Mouse (Mus musculus): ENCODE data around the gene Kcnip1. TPM values are rescaled to one million over a fixed set of nuclear protein-coding genes. Genes with fewer than 3 reads are reported as not detected.

Kcnip1 gene
- total RNA-seq, 2 experiments from 2014 or later = not detected

DNA sequence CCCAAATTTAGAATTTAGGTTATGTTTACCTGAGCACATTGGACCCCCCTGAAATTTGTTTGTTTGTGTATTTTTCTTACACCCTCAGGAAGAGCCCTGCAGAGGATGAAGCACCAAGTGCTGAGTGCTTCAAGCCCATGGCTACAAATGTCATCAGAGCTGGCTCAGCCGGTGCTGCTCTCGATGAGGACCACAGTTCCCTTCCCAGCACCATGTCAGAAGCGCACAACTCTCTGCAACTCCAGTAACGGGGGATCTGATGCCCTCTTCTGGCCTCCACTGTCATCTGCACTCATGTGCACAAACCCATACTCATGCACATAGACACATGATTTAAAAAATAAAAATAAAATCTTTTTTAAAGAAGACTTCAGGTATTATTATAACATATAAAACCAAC, 128.7 kb downstream of the Kcnip1 start:
- intact Hi-C loops (cut with DNase I) = no loop called here
- no peak for DNase-seq

DNA sequence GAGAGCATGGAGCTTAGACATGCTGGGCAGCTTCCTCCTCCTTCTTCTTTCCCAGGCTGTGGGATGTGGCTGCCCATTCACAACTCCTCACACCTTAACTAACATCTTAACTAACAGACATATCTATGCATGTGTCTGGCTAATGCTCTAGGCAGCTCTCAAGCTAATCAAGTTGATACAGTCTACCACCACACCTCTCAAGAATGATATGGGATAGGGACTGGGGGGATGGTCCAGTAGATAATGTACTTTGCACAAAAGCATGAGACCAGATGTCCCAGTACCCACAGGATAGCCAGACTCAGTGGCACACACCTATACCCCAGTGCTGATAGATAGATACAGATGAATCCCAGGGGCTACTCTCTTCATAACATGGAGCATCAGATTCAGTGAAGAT, 131.1 kb downstream of the Kcnip1 start:
- intact Hi-C loops (cut with DNase I) = no loop called here
- DNase-seq = no peak

DNA sequence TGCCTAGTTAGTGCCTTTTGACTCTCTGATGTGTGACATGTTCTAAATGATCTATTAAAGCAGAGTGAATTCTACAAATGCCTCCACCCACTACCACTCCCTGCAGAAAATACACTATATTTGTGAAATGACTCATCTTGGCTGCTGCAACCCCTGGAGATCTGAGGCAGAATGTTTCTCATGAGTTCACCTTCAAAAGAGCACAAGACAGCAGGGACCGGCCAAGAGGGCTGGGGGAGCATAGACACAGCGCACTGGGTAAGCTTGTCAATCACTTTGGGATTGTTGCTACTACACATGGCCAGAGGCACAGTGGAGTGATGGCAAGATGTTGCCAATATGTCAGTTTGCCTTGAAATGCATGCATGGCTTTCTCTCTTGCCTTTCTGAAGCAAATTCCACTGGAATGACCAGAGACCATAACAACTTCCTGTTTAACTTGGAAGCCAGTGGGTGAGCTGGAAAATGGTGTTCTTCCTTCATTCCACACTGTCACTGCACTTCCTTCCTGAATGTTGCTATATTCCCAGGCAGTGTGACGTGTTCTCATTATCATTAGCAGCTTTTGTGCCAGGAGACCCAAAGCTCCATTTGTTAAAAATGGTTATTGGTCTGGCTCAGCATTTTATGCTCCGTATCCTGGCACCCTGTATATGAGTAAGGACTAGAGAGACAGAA, 131.9 kb downstream of the Kcnip1 start:
- intact Hi-C loops (cut with DNase I) = no loop called here
- peak; percentile 14 to 18 for DNase-seq

DNA sequence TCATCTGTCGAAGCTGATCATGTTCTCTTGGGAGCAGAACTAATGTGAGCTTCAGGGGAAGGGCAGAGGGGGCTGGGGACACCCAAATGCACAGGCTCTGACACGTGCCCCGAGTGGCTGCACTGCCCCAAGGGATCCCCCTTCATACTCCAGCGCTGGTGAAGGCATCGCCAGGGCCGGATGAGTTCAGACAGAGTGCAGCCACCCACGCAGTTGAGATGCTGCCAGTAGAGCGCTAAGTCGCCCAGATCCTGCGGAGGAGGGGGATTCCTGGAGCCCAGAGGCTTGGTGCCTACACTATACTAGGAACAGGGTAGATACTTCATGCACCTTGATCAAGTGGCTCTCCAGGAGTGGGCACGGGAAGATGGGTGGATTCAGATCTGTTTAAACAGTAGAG, 143.3 kb downstream of the Kcnip1 start:
- intact Hi-C loops (cut with DNase I) = no loop called here
- DNase-seq = peak; percentile 46 to 52

DNA sequence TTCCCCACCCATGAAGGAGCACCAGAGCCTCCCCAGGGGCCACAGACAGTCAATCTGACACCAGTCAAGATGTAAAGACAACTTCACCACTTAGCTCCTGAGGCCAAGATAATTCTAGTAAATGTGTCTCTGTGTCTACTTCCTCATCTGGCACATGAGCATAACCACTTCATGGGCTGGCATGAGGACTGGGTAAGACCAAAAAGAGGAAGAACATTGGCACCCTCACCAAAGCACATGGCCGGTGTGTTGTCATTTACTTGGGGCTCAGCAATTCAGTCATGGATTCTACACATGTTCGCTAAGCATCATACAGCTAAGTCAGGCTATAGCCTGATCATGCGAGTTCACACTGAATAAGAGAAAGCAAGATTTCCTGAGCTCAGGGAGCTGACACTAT, 144.3 kb downstream of the Kcnip1 start:
- intact Hi-C loops (cut with DNase I) = no loop called here
- DNase-seq = no peak

DNA sequence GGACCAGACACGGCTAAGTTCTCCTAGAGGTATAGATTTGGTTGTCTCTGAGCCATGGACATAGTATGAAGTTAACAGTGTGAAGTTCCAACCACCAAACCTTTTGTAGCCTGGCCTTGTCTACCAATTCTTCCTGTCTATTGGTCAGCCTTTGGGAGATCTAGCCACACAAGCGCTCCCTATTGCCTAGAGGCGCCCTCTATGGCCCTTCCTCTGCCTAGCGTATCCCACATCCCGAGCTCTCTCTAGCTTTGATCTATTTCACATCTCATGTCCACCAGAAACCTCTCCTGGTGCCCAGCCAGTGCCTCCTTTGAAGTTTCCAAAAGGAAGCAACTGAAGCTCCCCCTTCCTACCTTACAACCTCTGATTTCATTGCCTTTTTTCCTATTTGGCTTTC, 147.0 kb downstream of the Kcnip1 start:
- intact Hi-C loops (cut with DNase I) = no loop called here
- DNase-seq = no peak

DNA sequence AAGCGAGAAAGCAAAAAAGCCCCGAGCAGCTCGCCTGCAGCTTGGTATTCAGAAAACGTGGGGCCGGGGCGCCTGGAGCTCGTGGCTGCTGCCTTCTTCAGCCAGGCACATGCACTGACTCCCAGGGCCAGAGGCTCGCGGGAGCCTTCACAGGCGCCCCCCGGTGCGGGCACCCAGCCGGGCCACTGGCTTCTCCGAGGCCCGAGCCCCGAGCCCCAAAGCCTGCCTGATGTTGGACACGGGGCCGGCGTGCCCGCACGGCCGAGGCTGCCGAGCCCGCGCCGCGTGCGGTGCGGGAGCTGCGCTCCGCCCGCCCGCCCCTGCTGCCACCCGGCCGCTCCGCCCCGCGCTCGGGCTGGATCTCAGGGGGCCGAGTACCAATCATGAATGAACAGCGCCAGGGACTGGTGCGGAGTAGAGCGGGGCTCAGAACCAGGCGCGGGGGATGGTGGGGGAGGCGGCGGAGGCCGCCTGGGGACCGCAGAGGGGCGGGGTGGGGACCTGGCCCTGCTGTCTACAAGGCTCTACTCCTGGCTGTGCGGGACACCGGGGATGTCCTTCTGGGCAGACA, 149.6 kb downstream of the Kcnip1 start:
- intact Hi-C loops (cut with DNase I) = no loop called here

DNA sequence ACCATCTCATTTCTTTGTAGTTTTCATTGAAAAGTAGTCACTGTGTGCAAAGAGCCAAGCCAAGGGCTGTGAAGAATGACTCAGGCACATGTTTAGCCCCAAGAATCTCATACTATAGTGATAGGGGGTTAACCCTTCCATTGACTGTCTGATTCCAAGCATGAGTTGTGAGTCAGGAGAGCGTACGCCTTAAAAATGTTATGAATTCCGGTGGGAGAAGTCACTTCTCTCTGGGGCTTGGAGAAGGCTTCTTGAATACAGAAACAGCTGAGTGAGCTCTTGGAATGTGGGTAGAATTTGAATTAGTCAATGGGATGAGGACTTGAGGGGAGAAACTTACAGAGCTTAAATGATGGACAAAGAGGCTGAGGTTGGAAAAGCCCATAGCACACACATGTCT, 153.9 kb downstream of the Kcnip1 start:
- intact Hi-C loops (cut with DNase I) = no loop called here

More for the DNA sequence above, 149.6 kb downstream of the Kcnip1 start:
- no peak for DNase-seq

DNA sequence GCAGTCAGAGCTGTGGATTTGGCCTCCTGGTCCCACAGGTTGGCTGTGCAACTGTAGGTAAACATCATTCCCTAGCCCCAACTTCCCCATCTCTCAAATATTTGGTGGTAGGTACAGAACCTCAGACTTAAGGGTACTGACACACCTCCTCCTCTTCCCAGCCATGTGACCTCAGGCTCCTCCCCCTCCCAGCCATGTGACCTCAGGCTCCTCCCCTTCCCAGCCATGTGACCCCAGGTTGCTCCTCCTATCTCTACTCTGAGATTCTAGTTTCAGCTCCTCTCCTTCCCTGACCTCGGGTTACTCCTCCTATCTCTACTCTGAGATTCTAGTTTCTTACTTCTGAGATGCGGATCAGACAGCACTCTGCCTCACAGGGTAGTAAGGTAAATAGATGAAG, 163.2 kb downstream of the Kcnip1 start:
- DNase-seq = no peak
- intact Hi-C loops (cut with DNase I) = no loop called here

More for the DNA sequence above, 153.9 kb downstream of the Kcnip1 start:
- DNase-seq = no peak

DNA sequence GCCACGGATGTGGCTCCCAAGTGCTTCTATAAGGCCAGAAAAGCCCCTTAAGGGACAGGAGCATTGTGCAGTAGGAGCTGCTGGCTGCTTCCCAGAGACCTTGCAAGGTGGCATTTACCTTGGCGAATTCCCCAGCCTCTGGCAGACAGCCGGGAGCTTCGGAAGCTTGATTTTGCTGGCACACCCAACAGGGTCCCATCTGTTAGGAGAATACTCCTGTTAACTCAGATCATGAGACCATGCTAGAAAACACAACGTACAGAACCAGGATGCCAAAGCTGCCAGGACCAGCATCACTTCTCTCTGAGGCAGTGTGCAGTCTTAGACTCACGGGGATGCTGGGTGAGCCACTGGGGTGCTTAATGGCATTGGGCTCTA, 165.1 kb downstream of the Kcnip1 start:
- intact Hi-C loops (cut with DNase I) = no loop called here
- no peak for DNase-seq

DNA sequence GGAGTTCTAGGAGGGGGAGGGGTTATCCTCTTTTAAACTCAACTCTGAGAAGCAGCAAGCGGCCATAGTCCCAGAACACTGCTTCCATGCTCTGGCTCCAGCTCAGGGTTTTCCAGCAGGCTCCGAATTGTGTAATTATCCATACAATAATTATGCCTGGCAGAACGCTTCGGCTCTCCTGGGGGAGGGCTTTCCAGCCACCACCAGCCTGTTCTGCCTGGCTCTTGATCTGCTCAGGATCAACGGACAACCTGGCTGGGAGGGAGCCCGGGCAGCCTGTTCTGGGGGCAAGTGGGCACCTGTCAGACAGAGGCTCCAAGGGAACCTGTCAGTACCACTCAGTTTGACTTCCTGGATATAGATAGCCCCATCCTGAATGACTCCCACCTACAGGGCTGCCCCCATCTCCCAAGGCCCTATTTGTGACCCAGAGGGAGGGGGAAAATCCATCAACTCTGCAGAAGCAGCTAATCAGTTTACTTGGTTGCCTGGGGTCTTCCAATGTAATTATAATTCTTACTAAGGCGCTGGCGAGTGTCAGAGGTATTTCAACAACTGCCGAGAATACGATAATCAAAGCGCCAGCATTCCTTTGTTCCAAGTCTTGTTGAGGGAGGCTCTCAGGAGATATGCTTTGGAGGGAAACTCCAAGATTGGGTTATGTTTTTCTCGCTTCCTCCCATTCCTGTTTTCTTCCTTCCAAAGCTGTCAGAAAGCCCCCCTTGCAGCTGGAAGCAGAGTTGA, 165.7 kb downstream of the Kcnip1 start:
- intact Hi-C loops (cut with DNase I) = no loop called here
- DNase-seq = no peak

DNA sequence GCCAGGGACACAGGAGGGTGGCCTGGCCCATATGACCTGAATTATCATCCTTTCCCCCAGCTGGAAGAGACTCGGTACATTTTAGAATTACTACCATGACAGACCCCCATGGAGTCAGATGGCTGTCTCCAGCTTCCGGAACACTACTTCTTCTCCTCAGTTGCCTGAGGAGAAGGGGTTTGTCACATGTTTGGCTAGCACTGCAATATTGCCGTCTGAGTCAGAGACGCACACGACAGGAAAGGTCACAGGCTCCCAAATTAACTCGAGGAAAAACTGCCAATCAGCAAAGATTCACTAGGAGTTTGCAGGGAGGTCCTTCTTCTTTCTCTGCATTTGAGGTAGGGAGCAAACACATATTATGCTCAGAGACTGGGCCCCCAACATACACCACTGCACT, 168.2 kb downstream of the Kcnip1 start:
- intact Hi-C loops (cut with DNase I) = no loop called here
- DNase-seq = no peak

DNA sequence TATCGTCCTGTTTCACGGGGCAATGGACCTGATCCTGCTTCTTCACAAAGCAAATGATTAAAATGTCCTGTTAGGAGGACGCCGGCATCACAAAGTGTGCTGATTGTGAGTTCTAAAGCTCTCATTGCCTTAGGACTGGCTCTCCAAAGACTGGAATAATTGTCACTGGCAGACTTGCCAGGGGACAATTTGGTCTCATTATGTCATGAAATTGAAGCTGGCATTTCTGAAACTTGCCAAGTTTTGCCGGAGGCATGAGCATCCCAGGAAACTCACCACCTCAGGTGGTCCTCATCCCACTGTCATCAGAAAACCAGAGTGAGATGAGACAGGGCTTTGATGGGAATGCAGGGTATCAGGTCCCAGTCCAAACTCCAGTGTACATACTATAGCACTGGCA, 171.6 kb downstream of the Kcnip1 start:
- DNase-seq = no peak
- intact Hi-C loops (cut with DNase I) = no loop called here

DNA sequence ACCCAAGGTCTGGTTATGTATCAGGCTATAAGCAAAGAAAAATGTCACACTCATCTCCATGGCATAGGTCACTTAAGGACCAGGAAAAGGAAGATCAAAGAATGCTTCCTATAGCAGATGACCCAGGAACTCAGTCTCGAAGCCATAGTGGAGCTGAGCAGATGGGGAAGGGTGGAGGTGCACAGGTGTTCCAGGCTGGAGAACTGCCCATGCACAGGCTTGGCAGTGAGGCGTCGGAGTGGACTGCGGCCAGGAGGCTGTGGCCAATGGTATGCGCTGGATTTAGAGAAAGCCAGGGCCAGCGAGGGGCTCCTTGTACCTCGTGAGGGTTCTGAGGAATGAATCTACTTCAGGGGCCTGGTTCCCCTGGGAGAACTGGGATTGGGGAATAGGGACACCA, 172.1 kb downstream of the Kcnip1 start:
- DNase-seq = no peak
- intact Hi-C loops (cut with DNase I) = no loop called here

DNA sequence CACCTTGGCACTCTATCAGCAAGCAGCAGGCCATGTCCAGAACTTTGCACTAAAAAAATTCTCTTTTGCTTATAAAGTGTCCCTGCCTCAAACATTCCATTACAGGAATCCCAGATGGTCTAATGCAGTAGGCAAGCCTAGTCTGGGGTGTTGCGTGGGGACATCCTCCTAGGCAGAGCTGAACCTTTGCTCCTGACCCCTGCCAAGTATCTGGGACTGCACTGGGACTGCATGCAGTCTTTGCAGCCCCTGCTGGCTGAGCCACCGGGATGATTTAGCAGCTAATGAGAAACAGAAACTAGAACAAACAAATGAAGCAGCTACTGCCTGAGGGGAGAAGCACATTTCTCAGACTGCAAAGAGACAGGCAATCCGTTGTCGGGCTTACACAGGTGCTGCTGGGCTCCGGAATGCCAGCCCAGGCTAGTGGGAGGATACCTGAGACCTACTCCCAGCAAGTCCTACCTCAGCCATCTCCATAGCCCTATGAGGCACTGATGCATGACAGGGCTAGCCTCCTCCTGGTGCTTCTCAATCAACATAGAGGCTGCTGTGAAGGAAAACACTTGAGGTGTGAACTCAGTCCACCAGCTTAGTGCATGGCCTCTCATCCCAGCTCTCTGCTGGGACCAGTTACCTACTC, 174.0 kb downstream of the Kcnip1 start:
- intact Hi-C loops (cut with DNase I) = no loop called here
- no peak for DNase-seq

DNA sequence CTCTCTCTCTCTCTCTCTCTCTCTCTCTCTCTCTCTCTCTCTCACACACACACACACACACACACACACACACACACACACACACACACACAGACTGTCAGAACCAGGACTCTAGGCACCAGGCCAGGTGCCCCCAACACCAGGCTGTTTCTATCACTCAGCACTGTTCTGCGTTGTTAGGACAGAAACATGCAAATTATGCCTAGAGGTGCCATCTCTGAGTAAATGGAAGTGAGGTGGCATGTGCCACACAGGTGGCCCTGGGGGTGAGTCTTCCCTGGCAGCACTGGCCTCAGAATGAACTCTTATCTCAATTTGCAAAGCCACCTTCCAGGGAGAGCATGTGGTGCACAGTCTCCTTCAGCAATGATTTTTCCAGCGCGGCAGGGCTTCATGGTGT, 176.9 kb downstream of the Kcnip1 start:
- DNase-seq = no peak
- intact Hi-C loops (cut with DNase I) = no loop called here

DNA sequence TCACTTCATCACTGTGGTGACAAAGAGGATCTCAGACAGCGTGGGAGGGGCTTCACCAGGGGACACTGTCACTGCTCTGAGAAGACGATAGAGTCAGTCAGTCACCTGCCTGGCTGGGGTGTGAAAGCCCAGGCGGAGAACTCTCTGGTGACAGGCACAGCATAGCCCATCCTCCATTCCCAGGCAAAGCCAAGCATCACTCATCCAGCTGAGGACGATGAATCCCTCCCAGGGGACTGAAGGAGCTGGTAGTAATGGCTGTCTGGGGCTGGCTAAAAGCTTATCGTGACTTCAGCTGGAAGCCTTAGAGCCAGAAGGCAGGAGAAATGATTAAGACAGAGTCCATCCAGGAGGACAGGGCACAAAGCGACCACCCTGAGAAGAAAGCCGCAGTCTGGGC, 182.8 kb downstream of the Kcnip1 start:
- DNase-seq = no peak
- intact Hi-C loops (cut with DNase I) = no loop called here

DNA sequence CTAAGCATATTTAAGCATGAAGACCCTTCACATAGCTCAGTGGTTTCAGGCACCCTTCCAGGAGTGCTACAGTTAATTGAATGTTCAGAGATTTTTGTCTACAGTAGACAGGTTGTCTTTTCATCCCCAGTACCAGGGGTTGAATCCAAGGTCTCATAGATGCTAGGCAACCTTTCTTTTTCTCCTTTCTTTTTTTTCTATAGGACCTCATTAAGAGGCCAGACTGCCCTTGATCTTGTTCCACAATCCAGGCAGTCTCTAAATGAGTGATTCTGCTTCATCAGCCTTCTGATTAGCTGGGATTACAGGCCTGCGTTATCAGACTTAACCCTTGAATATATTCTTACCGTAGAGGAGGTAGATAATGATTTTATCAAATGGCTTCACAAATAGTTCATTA, 189.9 kb downstream of the Kcnip1 start:
- intact Hi-C loops (cut with DNase I) = no loop called here
- no peak for DNase-seq

DNA sequence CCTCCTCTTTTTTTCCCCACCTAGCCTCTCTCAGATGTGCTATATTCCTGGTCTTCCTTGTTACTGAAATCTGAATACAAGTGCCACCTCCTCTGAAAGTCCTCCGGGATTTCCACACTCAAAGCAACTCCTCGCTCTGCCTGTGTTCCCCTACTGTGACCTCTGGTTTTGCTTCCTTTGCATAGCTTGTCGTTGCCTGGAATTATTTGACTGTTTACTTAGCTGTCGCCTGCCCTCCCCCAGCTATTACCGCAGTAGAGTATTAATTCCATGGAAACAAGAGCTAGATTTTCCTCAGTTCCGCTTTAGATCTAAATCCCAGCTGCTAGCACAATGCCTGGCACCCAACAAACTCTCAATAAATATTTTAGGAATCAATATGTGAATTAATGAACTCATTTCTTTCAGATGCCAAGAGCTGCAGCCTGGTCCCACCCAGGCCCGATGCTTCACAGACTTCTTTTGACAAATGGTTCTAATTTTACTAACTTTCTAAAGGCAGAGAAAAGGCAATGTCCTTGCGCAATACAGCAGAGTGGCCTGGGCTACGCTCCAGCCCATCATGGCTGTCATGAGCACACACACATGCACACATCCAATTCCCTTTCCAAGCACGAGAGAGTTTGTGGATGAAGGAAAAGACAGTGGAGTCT, 192.4 kb downstream of the Kcnip1 start:
- intact Hi-C loops (cut with DNase I) = no loop called here
- peak; percentile 4 to 10 for DNase-seq

DNA sequence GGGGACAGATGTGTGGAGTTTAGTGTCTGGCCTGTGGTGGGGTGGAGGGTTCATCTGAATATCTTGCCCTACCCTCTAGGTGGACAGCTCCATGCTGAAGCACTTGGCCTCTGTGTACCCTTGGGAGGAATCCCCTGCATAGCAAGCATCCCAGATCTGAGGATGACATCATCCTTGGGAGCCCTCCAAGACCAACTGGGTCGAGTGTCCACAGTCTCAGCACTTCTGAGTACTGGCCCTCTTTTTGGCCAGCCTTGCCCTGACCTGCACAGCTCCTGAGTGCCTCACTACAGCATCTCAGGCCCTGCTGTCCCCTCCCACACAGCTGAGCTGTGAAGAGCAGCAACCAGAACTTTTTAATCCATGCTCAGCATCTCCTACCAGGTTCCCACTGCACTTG, 193.0 kb downstream of the Kcnip1 start:
- DNase-seq = peak in 1 of 2 experiments; percentile 6
- intact Hi-C loops (cut with DNase I) = no loop called here

DNA sequence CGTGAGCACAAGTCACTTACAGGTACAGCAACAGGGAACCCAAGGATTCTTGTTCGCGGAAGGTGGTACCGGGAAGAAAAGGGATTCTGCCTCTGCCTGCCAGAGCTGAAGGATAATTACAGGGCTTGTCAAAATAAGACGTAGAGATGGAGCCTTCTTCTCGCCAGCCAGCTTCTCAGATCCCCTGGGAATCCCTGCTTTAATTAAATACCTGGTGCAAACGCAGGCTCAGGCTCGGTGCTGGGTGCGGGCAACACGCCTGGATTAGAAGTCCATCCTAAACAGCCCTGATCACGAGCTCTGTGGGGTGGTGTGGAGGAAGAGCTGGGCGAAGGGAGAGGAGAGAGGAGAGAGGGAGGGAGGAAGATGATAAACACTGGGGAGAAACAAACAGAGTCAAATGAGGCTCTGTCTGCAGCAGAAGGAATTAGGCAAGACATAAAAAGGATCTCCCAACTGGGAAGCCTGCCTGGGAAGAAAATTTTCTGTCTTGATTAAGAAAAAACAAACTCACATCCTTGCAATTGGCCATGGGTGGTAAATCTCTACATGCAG, 194.8 kb downstream of the Kcnip1 start:
- intact Hi-C loops (cut with DNase I) = no loop called here
- no peak for DNase-seq
